Mouse (Mus musculus): ENCODE data around the gene Dck. TPM values are rescaled to one million over a fixed set of nuclear protein-coding genes. Genes with fewer than 3 reads are reported as not detected.
A peak's percentile ranks its signal among the peaks of the same experiment; 100 is the strongest.

The Dck gene
- total and polyA plus RNA-seq, 2 experiments from 2014 or later, result 8.2 to 10.5 TPM

- Histone ChIP-seq H3K9me3 (replicated peaks; ENCODE audit: control insufficient read depth, low read length) (no peaks in the 10 kb centered on the region), H3K9ac (replicated peaks; ENCODE audit: low read depth, low read length) (no peak overlapping the region), H3K27ac (ENCODE audit: low read depth) (no peak overlapping the region), H3K4me3 (ENCODE audit: low read depth, low read length) (no peak overlapping the region), H3K27me3 (ENCODE audit: control insufficient read depth, insufficient read depth, low read length) (no peaks in the 10 kb centered on the region), H3K4me2 (ENCODE audit: low read depth, low read length) (no peak overlapping the region), H3K36me3 (replicated peaks; ENCODE audit: control insufficient read depth, insufficient read depth, low read length) (no peaks in the 10 kb centered on the region), H3K4me1 (ENCODE audit: control insufficient read depth, insufficient read depth) (no peaks in the 10 kb centered on the region)
- no peak for TF ChIP-seq EP300 (IDR thresholded peaks at IDR 0.05; ENCODE audit: low read depth)
- WGBS, result 82% methylated on average over 3 of the region's 3 CpGs
- DNase-seq (ENCODE audit: low spot score), result no peak
- ATAC-seq (ENCODE audit: insufficient read depth, low read depth), result no peak
Measured at GRCm38 (mm10) chr5:88793676-88794075, 28.9 kb downstream of the Dck start.

DNA sequence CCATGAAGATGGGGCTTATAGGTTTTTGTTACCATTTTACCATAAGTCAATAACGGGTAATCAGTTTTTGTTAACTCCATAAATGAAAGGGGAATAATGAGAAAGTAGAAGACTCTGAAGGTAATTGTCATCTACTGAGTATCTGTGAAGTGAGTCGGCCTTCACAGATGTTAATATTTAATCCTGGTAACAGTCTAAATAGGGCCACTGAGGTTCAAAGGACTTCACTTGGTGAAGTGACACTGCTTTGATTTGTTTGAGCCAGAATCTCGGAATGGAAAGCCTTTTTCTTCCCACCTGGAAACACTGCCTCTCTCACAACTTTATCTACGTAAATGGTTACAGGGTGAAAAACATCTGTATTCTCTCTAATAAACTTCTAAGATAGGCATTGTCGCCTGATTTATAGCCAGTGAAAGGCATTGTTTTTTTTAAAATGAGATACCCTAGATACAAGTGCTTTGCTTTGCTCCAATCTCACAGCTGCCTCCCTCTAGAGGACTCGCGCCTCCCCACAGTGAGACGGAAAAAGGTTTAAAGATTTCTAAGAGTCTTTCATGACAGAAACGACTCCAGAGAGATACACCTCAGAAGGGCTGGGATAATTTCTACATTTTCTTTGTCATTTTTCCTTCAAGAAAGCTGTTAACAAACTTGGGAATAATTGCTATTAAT, 31.3 kb downstream of the Dck start:
- no peaks in the 10 kb centered on the region for H3K4me1 ChIP-seq (ENCODE audit: control insufficient read depth, insufficient read depth)
- H3K4me2 ChIP-seq (ENCODE audit: low read depth, low read length), result no peak overlapping the region
- no peaks in the 10 kb centered on the region for H3K9me3 ChIP-seq (replicated peaks; ENCODE audit: control insufficient read depth, low read length)
- no peak for ATAC-seq (ENCODE audit: insufficient read depth, low read depth)
- DNase-seq (ENCODE audit: low spot score), result no peak
- H3K4me3 ChIP-seq (ENCODE audit: low read depth, low read length), result no peak overlapping the region
- TF ChIP-seq CTCF (IDR thresholded peaks at IDR 0.05; ENCODE audit: low read depth), result no peak
- TF ChIP-seq EP300 (IDR thresholded peaks at IDR 0.05; ENCODE audit: low read depth), result no peak
- H3K36me3 ChIP-seq (replicated peaks; ENCODE audit: control insufficient read depth, insufficient read depth, low read length), result no peaks in the 10 kb centered on the region
- 51% methylated on average over 9 of the region's 9 CpGs for WGBS
- no peaks in the 10 kb centered on the region for H3K27me3 ChIP-seq (ENCODE audit: control insufficient read depth, insufficient read depth, low read length)
- no peak overlapping the region for H3K9ac ChIP-seq (replicated peaks; ENCODE audit: low read depth, low read length)
- no peak overlapping the region for H3K27ac ChIP-seq (ENCODE audit: low read depth)

GRCm38 (mm10) chr5:88796588-88796987, 31.8 kb downstream of the Dck start:
- TF ChIP-seq EP300 (IDR thresholded peaks at IDR 0.05; ENCODE audit: low read depth), result no peak
- no peak for TF ChIP-seq CTCF (IDR thresholded peaks at IDR 0.05; ENCODE audit: low read depth)
- DNase-seq (ENCODE audit: low spot score), result no peak
- ATAC-seq (ENCODE audit: insufficient read depth, low read depth), result no peak
- Histone ChIP-seq H3K9me3 (replicated peaks; ENCODE audit: control insufficient read depth, low read length) (no peaks in the 10 kb centered on the region), H3K4me2 (ENCODE audit: low read depth, low read length) (no peak overlapping the region), H3K4me3 (ENCODE audit: low read depth, low read length) (no peak overlapping the region), H3K27me3 (ENCODE audit: control insufficient read depth, insufficient read depth, low read length) (no peaks in the 10 kb centered on the region), H3K9ac (replicated peaks; ENCODE audit: low read depth, low read length) (no peak overlapping the region), H3K27ac (ENCODE audit: low read depth) (no peak overlapping the region), H3K4me1 (ENCODE audit: control insufficient read depth, insufficient read depth) (no peaks in the 10 kb centered on the region), H3K36me3 (replicated peaks; ENCODE audit: control insufficient read depth, insufficient read depth, low read length) (no peaks in the 10 kb centered on the region)
- 61% methylated on average over 11 of the region's 11 CpGs for WGBS

DNA sequence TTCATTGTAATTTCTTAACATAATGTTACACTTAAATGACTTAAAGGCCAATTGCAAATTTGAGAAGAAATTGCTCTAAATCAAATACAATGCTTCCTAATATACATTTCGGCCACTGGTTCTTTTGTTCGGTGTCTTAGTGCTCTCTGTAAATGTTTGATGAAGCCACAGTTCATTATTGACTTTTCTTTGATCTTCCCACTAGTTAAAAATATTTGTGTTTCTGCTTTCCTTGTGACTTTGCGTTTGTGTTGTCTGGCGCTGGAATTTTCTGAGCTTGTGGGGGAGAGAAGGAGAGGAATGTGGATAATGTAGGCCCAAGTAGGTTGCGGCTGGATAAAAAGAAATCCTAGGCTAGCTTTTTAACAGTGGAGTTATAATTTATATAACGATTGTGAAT, 32.3 kb downstream of the Dck start:
- no peak overlapping the region for H3K4me3 ChIP-seq (ENCODE audit: low read depth, low read length)
- no peak for TF ChIP-seq CTCF (IDR thresholded peaks at IDR 0.05; ENCODE audit: low read depth)
- TF ChIP-seq EP300 (IDR thresholded peaks at IDR 0.05; ENCODE audit: low read depth), result no peak
- DNase-seq (ENCODE audit: low spot score) (no peak), ATAC-seq (ENCODE audit: insufficient read depth, low read depth) (no peak)
- H3K4me2 ChIP-seq (ENCODE audit: low read depth, low read length), result no peak overlapping the region
- no peak overlapping the region for H3K9ac ChIP-seq (replicated peaks; ENCODE audit: low read depth, low read length)
- no peaks in the 10 kb centered on the region for H3K36me3 ChIP-seq (replicated peaks; ENCODE audit: control insufficient read depth, insufficient read depth, low read length)
- WGBS, result 79% methylated on average over 6 of the region's 6 CpGs
- no peaks in the 10 kb centered on the region for H3K27me3 ChIP-seq (ENCODE audit: control insufficient read depth, insufficient read depth, low read length)
- H3K9me3 ChIP-seq (replicated peaks; ENCODE audit: control insufficient read depth, low read length), result no peaks in the 10 kb centered on the region
- no peak overlapping the region for H3K27ac ChIP-seq (ENCODE audit: low read depth)
- H3K4me1 ChIP-seq (ENCODE audit: control insufficient read depth, insufficient read depth), result no peaks in the 10 kb centered on the region

GRCm38 (mm10) chr5:88805616-88806015, 40.8 kb downstream of the Dck start:
- Histone ChIP-seq H3K4me3 (ENCODE audit: low read depth, low read length) (no peak overlapping the region), H3K9ac (replicated peaks; ENCODE audit: low read depth, low read length) (no peak overlapping the region), H3K27me3 (ENCODE audit: control insufficient read depth, insufficient read depth, low read length) (no peaks in the 10 kb centered on the region), H3K4me2 (ENCODE audit: low read depth, low read length) (no peak overlapping the region), H3K9me3 (replicated peaks; ENCODE audit: control insufficient read depth, low read length) (no peaks in the 10 kb centered on the region), H3K4me1 (ENCODE audit: control insufficient read depth, insufficient read depth) (peaks cover 6% of the 10 kb centered on the region; the same call in 1 of the 2 replicates), H3K27ac (ENCODE audit: low read depth) (no peak overlapping the region), H3K36me3 (replicated peaks; ENCODE audit: control insufficient read depth, insufficient read depth, low read length) (no peaks in the 10 kb centered on the region)
- no peak for ATAC-seq (ENCODE audit: insufficient read depth, low read depth)
- 84% methylated on average over 4 of the region's 4 CpGs for WGBS
- TF ChIP-seq CTCF (IDR thresholded peaks at IDR 0.05; ENCODE audit: low read depth), result no peak
- TF ChIP-seq EP300 (IDR thresholded peaks at IDR 0.05; ENCODE audit: low read depth), result no peak
- no peak for DNase-seq (ENCODE audit: low spot score)

DNA sequence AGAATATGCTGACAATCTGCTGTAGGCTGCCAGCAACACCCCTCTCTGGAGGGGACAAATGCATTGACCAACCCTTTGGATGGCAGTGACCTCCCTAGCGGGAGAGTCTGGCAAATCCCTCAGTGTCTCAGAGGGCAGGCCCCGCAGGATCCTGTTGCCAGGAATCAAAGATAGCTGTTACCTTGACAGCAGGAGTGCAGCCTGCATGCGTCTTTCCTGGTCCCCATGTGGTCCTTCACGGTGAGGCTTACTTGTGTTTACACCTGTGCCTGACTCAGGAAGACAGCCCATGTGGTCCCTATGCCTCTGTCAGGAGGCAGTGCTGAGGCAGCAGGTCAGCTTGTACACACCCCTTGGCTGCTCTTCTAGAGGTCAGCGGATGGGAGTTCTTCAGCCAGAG, 41.5 kb downstream of the Dck start:
- no peak for DNase-seq (ENCODE audit: low spot score)
- no peak overlapping the region for H3K9ac ChIP-seq (replicated peaks; ENCODE audit: low read depth, low read length)
- H3K4me1 ChIP-seq (ENCODE audit: control insufficient read depth, insufficient read depth), result peaks cover 6% of the 10 kb centered on the region; the same call in 1 of the 2 replicates
- no peaks in the 10 kb centered on the region for H3K36me3 ChIP-seq (replicated peaks; ENCODE audit: control insufficient read depth, insufficient read depth, low read length)
- H3K9me3 ChIP-seq (replicated peaks; ENCODE audit: control insufficient read depth, low read length), result no peaks in the 10 kb centered on the region
- H3K27ac ChIP-seq (ENCODE audit: low read depth), result no peak overlapping the region
- no peak overlapping the region for H3K4me3 ChIP-seq (ENCODE audit: low read depth, low read length)
- WGBS, result 18% methylated on average over 5 of the region's 5 CpGs
- no peaks in the 10 kb centered on the region for H3K27me3 ChIP-seq (ENCODE audit: control insufficient read depth, insufficient read depth, low read length)
- no peak overlapping the region for H3K4me2 ChIP-seq (ENCODE audit: low read depth, low read length)
- ATAC-seq (ENCODE audit: insufficient read depth, low read depth), result 0 out of 2 replicates have a peak, but pooled peaks have one; percentile 33
- TF ChIP-seq CTCF (IDR thresholded peaks at IDR 0.05; ENCODE audit: low read depth) (no peak), EP300 (IDR thresholded peaks at IDR 0.05; ENCODE audit: low read depth) (no peak)

Data from heart, postnatal 0 days (tissue).